Mouse (Mus musculus) testis, adult 2 months (tissue): ENCODE measurements at regions not wholly inside any gene's neighbourhood (a gene's known extent, or its start where the extent isn't known, plus 50 kb on each side); places are given as distances from the start of the nearest gene placed in this dataset.

Experiments used
- H3K27ac ChIP-seq: fragments of 200-500 bp; 2 replicates; pipeline ENCODE4 v1.5.1; 2012; ENCODE audit warnings: low read depth, low read length; ENCODE audit not compliant: control insufficient read depth, insufficient read depth
- H3K27me3 ChIP-seq: fragments of 200-500 bp; 2 replicates; pipeline ENCODE4 v1.6.1; 2012; ENCODE audit warnings: mild to moderate bottlenecking, low read length, moderate library complexity; ENCODE audit not compliant: control insufficient read depth, insufficient read depth
- H3K36me3 ChIP-seq: fragments of 200-500 bp; 2 replicates; pipeline ENCODE4 v1.6.1; 2012; ENCODE audit warnings: mild to moderate bottlenecking, low read length; ENCODE audit not compliant: control insufficient read depth, insufficient read depth
- H3K4me1 ChIP-seq: fragments of 200-500 bp; 2 replicates; pipeline ENCODE4 v1.6.1; 2012; ENCODE audit warnings: low read length; ENCODE audit not compliant: control insufficient read depth, insufficient read depth
- H3K4me3 ChIP-seq: fragments of 200-500 bp; 2 replicates; pipeline ENCODE4 v1.5.1; 2012; ENCODE audit warnings: low read depth, mild to moderate bottlenecking, low read length, moderate library complexity, mixed read lengths; ENCODE audit not compliant: control insufficient read depth
- CTCF ChIP-seq: fragments of 200-500 bp; IDR thresholded peaks from 2 replicates; pipeline ENCODE4 v1.5.1; 2012; ENCODE audit warnings: low read depth, mild to moderate bottlenecking, inconsistent platforms, low read length, moderate library complexity; ENCODE audit not compliant: control insufficient read depth, insufficient read depth, insufficient replicate concordance
- POLR2A ChIP-seq: fragments of 200-500 bp; IDR thresholded peaks from 2 replicates; pipeline ENCODE4 v1.6.1; 2012; ENCODE audit warnings: low read depth, mild to moderate bottlenecking, inconsistent platforms, low read length, moderate library complexity; ENCODE audit not compliant: control insufficient read depth

GRCm38 (mm10) chr6:117299503-117300288 lies 131.4 kb downstream of the Cxcl12 start:
- no peak overlapping the region for H3K4me3 ChIP-seq
- H3K27ac ChIP-seq: no peak overlapping the region
- no peaks in the 10 kb centered on the region for H3K4me1 ChIP-seq
- H3K27me3 ChIP-seq: no peaks in the 10 kb centered on the region
- no peak for TF ChIP-seq CTCF
- TF ChIP-seq POLR2A: no peak
- no peaks in the 10 kb centered on the region for H3K36me3 ChIP-seq

DNA sequence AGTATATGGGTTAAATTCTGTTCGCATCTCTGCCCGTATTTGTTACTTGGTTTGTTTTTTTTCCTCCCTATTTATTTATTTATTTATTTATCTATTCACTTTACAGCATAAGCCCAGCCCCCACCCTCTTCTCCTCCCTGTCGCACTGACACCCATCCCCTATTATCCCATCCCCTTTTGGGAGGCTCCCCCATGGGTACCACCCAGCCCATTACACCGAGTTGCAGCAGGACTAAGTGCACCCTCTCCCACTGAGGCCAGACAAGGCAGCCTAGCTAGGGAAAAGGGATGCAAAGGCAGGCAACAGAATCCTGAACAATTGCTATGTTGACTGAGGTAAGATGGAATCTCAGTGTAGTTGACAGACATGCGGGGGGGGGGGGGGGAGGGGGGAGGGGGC lies 135.0 kb downstream of the Cxcl12 start:
- TF ChIP-seq CTCF (no peak), POLR2A (no peak)
- Histone ChIP-seq H3K36me3 (no peaks in the 10 kb centered on the region), H3K4me1 (no peaks in the 10 kb centered on the region), H3K27me3 (no peaks in the 10 kb centered on the region), H3K4me3 (no peak overlapping the region), H3K27ac (no peak overlapping the region)

DNA sequence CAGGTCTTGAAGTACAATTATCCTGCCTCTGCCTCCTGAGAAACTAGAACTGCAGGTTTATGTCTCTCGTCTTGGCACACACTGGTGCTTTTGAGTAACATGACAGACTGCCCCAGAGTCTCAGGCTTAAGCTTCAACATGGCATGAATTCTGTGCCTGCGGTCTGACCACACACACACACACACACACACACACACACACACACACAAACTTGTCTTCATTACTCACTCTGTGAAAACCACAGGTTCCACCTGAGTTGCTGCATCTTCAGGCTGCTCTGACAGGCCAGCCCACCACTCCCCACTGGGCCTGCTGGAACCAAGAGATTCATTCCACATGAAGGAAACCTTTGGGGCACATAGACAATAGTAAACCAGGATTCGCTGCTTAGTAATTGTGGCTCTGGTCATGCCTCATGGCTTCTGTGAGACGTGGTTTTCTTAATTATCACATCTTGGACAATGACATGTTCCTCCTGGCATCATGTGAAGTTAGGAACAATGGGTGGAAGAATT lies 137.5 kb downstream of the Cxcl12 start:
- H3K27me3 ChIP-seq: no peaks in the 10 kb centered on the region
- TF ChIP-seq CTCF (no peak), POLR2A (no peak)
- no peak overlapping the region for H3K4me3 ChIP-seq
- no peaks in the 10 kb centered on the region for H3K4me1 ChIP-seq
- H3K27ac ChIP-seq: no peak overlapping the region
- H3K36me3 ChIP-seq: no peaks in the 10 kb centered on the region

DNA sequence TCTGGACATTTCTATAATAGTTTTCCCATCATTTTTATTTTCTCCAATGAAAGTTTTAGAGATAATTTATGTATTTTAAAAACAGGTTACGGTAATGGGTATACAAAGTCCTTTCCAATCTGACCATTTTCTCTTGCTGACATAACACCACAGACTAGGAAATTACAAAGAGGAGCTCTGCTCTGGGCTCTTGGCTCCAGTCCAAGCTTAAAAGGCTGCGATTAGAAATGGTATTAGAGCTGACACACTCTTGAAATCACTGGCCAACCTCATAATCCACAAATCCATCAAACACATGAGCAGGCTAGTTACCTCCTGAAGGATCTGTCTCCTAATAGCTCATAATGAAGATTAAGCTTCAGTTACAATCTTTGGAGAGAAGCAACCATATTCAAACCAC lies 140.3 kb downstream of the Cxcl12 start:
- H3K27me3 ChIP-seq: no peaks in the 10 kb centered on the region
- TF ChIP-seq CTCF (no peak), POLR2A (no peak)
- no peaks in the 10 kb centered on the region for H3K4me1 ChIP-seq
- H3K4me3 ChIP-seq: no peak overlapping the region
- no peak overlapping the region for H3K27ac ChIP-seq
- no peaks in the 10 kb centered on the region for H3K36me3 ChIP-seq

GRCm38 (mm10) chr6:117312891-117313781 lies 144.8 kb downstream of the Cxcl12 start:
- Histone ChIP-seq H3K4me1 (no peaks in the 10 kb centered on the region), H3K4me3 (no peak overlapping the region), H3K27me3 (no peaks in the 10 kb centered on the region), H3K27ac (no peak overlapping the region), H3K36me3 (no peaks in the 10 kb centered on the region)
- TF ChIP-seq POLR2A: no peak
- TF ChIP-seq CTCF: no peak

- Histone ChIP-seq H3K36me3 (no peaks in the 10 kb centered on the region), H3K27ac (no peak overlapping the region), H3K4me1 (no peaks in the 10 kb centered on the region), H3K27me3 (no peaks in the 10 kb centered on the region), H3K4me3 (no peak overlapping the region)
- TF ChIP-seq POLR2A: no peak
- no peak for TF ChIP-seq CTCF
Observed at GRCm38 (mm10) chr6:117313944-117314566, 145.7 kb downstream of the Cxcl12 start.

DNA sequence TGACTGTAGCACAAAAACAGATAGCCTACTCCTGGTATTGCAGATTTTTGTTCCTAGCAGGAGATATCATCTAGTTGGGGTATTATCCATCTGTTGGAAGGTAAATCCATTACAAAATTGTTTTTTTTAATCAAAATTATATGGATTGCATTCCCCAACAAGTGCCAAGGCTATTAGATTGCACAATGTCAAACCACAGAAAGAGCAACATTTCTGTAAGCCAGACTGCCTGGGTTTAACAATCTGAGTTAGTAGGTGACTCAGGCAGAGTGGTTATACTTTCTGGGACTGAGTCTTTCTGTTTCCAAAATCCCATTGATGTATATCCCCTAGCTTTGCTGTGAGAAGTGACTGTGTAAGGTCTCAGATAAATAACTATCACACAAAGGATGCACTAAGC lies 155.0 kb downstream of the Cxcl12 start:
- TF ChIP-seq CTCF (no peak), POLR2A (no peak)
- Histone ChIP-seq H3K4me1 (no peaks in the 10 kb centered on the region), H3K36me3 (no peaks in the 10 kb centered on the region), H3K27ac (no peak overlapping the region), H3K4me3 (no peak overlapping the region), H3K27me3 (no peaks in the 10 kb centered on the region)
